Mouse (Mus musculus): Measurements from ENCODE around the gene Dcxr.
"Not testable (repeated sequence)": the region's sequence is repeated elsewhere in the genome, so short reads cannot be mapped to it uniquely, and the experiment has no call there.

Gene Dcxr

GRCm38 (mm10) chr11:120707969-120708368 lies 19.1 kb downstream of the Dcxr start:
- no peak for DNase-seq (ENCODE audit: low spot score)

GRCm38 (mm10) chr11:120707225-120707624 lies 19.9 kb downstream of the Dcxr start:
- DNase-seq (ENCODE audit: low spot score): peak; percentile 66

GRCm38 (mm10) chr11:120706120-120706519 lies 21.0 kb downstream of the Dcxr start:
- DNase-seq (ENCODE audit: low spot score): no peak

- DNase-seq (ENCODE audit: low spot score): peak; percentile 61
Measured at GRCm38 (mm10) chr11:120704486-120705325, 22.4 kb downstream of the Dcxr start.

GRCm38 (mm10) chr11:120703696-120704454 lies 23.2 kb downstream of the Dcxr start:
- peak; percentile 32 for DNase-seq (ENCODE audit: low spot score)

- no peak for DNase-seq (ENCODE audit: low spot score)
Measured at GRCm38 (mm10) chr11:120697741-120698140, 29.3 kb downstream of the Dcxr start.

- DNase-seq (ENCODE audit: low spot score): no peak
Measured at GRCm38 (mm10) chr11:120696568-120696967, 30.5 kb downstream of the Dcxr start.

- DNase-seq (ENCODE audit: low spot score): peak; percentile 72
Measured at GRCm38 (mm10) chr11:120695641-120696040, 31.4 kb downstream of the Dcxr start.

GRCm38 (mm10) chr11:120695184-120695583 lies 31.9 kb downstream of the Dcxr start:
- peak; percentile 79 for DNase-seq (ENCODE audit: low spot score)

- no peak for DNase-seq (ENCODE audit: low spot score)
Measured at GRCm38 (mm10) chr11:120693461-120693860, 33.6 kb downstream of the Dcxr start.

GRCm38 (mm10) chr11:120692471-120693011 lies 34.5 kb downstream of the Dcxr start:
- DNase-seq (ENCODE audit: low spot score): no peak

GRCm38 (mm10) chr11:120689365-120689764 lies 37.7 kb downstream of the Dcxr start:
- DNase-seq (ENCODE audit: low spot score): no peak

GRCm38 (mm10) chr11:120686650-120687272 lies 40.3 kb downstream of the Dcxr start:
- DNase-seq (ENCODE audit: low spot score): no peak

GRCm38 (mm10) chr11:120684660-120685059 lies 42.4 kb downstream of the Dcxr start:
- DNase-seq (ENCODE audit: low spot score): no peak

- no peak for DNase-seq (ENCODE audit: low spot score)
Measured at GRCm38 (mm10) chr11:120684086-120684485, 43.0 kb downstream of the Dcxr start.

GRCm38 (mm10) chr11:120683536-120683935 lies 43.5 kb downstream of the Dcxr start:
- DNase-seq (ENCODE audit: low spot score): no peak

- DNase-seq (ENCODE audit: low spot score): no peak
Measured at GRCm38 (mm10) chr11:120682683-120683082, 44.4 kb downstream of the Dcxr start.

GRCm38 (mm10) chr11:120679909-120680308 lies 47.2 kb downstream of the Dcxr start:
- no peak for DNase-seq (ENCODE audit: low spot score)

GRCm38 (mm10) chr11:120676951-120677350 lies 50.1 kb downstream of the Dcxr start:
- DNase-seq (ENCODE audit: low spot score): no peak

GRCm38 (mm10) chr11:120675875-120676274 lies 51.2 kb downstream of the Dcxr start:
- not testable (repeated sequence) for DNase-seq (ENCODE audit: low spot score)

All from embryo, embryonic 10.5 days (tissue).